Mouse (Mus musculus): ENCODE measurements around the gene Dis3.

GRCm38 (mm10) chr14:99121584-99122339 lies 22.2 kb upstream of the Dis3 start:
- no peak for TF ChIP-seq CTCF (IDR thresholded peaks at IDR 0.05; ENCODE audit: low read depth)
- TF ChIP-seq EP300 (IDR thresholded peaks at IDR 0.05; ENCODE audit: low read depth): no peak
